Mouse (Mus musculus): ENCODE results near the gene Sct. TPM values are rescaled to one million over a fixed set of nuclear protein-coding genes. Genes with fewer than 3 reads are reported as not detected.
A peak's percentile ranks its signal among the peaks of the same experiment; 100 is the strongest.

Gene Sct
- polyA plus RNA-seq (2014; fragmentation: Nextera tagmentation; extraction: Ambion mirVana) = 3.9 and 4.2 TPM in 2 replicates

GRCm38 (mm10) chr7:141278766-141279590 is at the start of gene Sct:
Gene Sct, minus strand, starts transcription at chr7:141279133.
- H3K36me3 ChIP-seq (ENCODE audit: control insufficient read depth, insufficient read depth, low read length) = no peaks in the 10 kb centered on the region
- peaks cover 4% of the 10 kb centered on the region; the same call in 1 of the 2 replicates for H3K4me1 ChIP-seq (ENCODE audit: control insufficient read depth, insufficient read depth, low read length)
- WGBS = 1% methylated on average over 41 of the region's 46 CpGs
- ATAC-seq (ENCODE audit: low read depth) = peak; percentile 85
- no peaks in the 10 kb centered on the region for H3K27me3 ChIP-seq (ENCODE audit: control insufficient read depth, insufficient read depth, low read length)
- H3K4me3 ChIP-seq (ENCODE audit: low read depth, low read length) = peak within 1 kb of the TSS; percentile 42
- 0 out of 2 replicates have a peak within 1 kb of the TSS, but pooled peaks have one; percentile 10 for H3K27ac ChIP-seq (ENCODE audit: low read depth, low read length)
- H3K4me2 ChIP-seq (ENCODE audit: low read depth, low read length) = peak within 1 kb of the TSS; percentile 91
- no peaks in the 10 kb centered on the region for H3K9me3 ChIP-seq (ENCODE audit: control insufficient read depth, low read length)
- H3K9ac ChIP-seq (replicated peaks; ENCODE audit: low read depth, low read length) = peak within 1 kb of the TSS; percentile 52

GRCm38 (mm10) chr7:141328373-141328990 is 49.5 kb upstream of the Sct start:
- Histone ChIP-seq H3K4me3 (ENCODE audit: low read depth, low read length) (peak overlapping the region; percentile 66), H3K27ac (ENCODE audit: low read depth, low read length) (peak overlapping the region; percentile 99), H3K27me3 (ENCODE audit: control insufficient read depth, insufficient read depth, low read length) (no peaks in the 10 kb centered on the region), H3K9ac (replicated peaks; ENCODE audit: low read depth, low read length) (peak overlapping the region; percentile 95), H3K36me3 (ENCODE audit: control insufficient read depth, insufficient read depth, low read length) (no peaks in the 10 kb centered on the region; the same call in 1 of the 2 replicates), H3K9me3 (ENCODE audit: control insufficient read depth, low read length) (no peaks in the 10 kb centered on the region), H3K4me1 (ENCODE audit: control insufficient read depth, insufficient read depth, low read length) (peaks cover 26% of the 10 kb centered on the region), H3K4me2 (ENCODE audit: low read depth, low read length) (peak overlapping the region; percentile 99)
- WGBS = 20% methylated on average over 24 of the region's 24 CpGs
- peak; percentile 28 for ATAC-seq (ENCODE audit: low read depth)

DNA sequence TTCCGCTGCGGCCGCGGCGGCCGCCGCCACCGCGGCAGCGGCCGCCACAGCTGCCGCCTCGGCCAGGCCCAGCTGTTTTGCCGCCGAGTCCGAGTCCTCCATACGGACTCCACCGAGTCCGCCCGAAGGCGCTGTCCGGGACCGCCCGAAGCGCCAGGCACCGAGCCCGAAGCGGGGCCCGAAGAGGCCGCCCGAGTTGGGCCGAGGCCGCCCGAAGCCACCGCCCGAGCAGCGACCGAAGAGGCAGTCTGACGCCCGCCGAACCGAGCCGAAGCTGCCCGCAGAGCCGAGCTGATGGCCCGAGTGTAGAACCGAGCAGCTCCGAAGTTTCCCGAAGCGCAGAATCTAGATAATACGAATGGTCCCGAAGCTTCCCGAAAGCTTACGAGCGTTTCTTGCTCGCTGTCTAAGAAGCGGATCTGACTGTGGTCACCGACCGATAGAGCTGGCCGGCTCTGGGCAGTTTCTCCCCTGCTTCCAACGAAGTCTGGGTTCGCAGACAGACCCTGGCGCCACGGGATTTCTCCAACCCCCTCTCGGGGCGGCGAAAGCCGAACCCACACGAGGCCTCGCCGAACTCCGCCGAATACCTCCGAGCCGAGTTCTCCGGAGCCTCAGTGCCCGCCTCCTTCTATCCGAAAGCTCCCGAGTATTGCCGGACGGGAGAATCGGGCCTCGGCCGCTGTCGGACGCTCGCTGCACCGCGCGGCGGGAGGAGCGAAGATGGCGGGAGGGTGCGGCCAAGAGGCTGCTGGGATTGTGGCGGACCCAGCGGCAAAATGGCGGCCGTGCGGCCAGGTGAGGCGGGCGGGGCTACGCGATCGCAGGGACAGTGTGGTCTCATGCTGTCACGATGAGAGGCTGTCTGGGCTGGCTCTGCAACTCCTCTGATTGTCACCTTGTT is 48.8 kb upstream of the Sct start, which contains the start of the genes Deaf1 and Tmem80:
TSS of gene Deaf1 (minus strand) at position 222 of the 904 bp plus-strand sequence.
TSS of gene Tmem80 (plus strand) at position 271 of the 904 bp plus-strand sequence.
- Histone ChIP-seq H3K4me3 (ENCODE audit: low read depth, low read length) (peak within 1 kb of the TSS; percentile 66), H3K27me3 (ENCODE audit: control insufficient read depth, insufficient read depth, low read length) (no peaks in the 10 kb centered on the region), H3K27ac (ENCODE audit: low read depth, low read length) (peak within 1 kb of the TSS; percentile 99), H3K9me3 (ENCODE audit: control insufficient read depth, low read length) (no peaks in the 10 kb centered on the region), H3K4me1 (ENCODE audit: control insufficient read depth, insufficient read depth, low read length) (peaks cover 26% of the 10 kb centered on the region), H3K4me2 (ENCODE audit: low read depth, low read length) (peak within 1 kb of the TSS; percentile 99), H3K9ac (replicated peaks; ENCODE audit: low read depth, low read length) (peak within 1 kb of the TSS; percentile 95), H3K36me3 (ENCODE audit: control insufficient read depth, insufficient read depth, low read length) (peaks cover 6% of the 10 kb centered on the region)
- peak; percentile 96 for ATAC-seq (ENCODE audit: low read depth)
- under 1% methylated on average over 93 of the region's 105 CpGs for WGBS

- Histone ChIP-seq H3K4me3 (ENCODE audit: low read depth, low read length) (peak overlapping the region; percentile 66), H3K27me3 (ENCODE audit: control insufficient read depth, insufficient read depth, low read length) (no peaks in the 10 kb centered on the region), H3K36me3 (ENCODE audit: control insufficient read depth, insufficient read depth, low read length) (peaks cover 16% of the 10 kb centered on the region), H3K4me2 (ENCODE audit: low read depth, low read length) (peak overlapping the region; percentile 99), H3K27ac (ENCODE audit: low read depth, low read length) (peak overlapping the region; percentile 99), H3K9ac (replicated peaks; ENCODE audit: low read depth, low read length) (peak overlapping the region; percentile 95), H3K4me1 (ENCODE audit: control insufficient read depth, insufficient read depth, low read length) (peaks cover 26% of the 10 kb centered on the region), H3K9me3 (ENCODE audit: control insufficient read depth, low read length) (no peaks in the 10 kb centered on the region)
- peak; percentile 18 for ATAC-seq (ENCODE audit: low read depth)
- 4% methylated on average over 35 of the region's 35 CpGs for WGBS
Measured at GRCm38 (mm10) chr7:141326546-141327446, 47.9 kb upstream of the Sct start.

DNA sequence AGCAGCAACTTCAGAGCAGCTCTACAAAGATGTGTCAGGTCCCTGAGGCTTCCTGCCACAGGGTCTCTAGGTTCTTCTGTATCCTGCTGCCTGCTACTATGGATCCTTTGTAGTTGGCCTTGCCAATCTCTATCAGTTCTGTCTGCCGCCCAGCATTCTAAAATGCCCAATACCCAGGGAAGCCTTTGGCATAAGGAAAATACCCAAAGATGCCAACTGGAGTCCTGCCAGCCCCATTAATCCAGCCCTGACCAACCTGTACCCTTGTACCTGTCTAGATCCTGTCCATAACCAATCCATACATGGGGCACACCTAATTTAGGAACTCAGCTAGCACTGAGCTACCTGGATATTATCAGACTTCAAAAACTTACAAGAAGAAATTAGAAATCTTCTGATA is 45.8 kb upstream of the Sct start:
- peaks cover 26% of the 10 kb centered on the region for H3K4me1 ChIP-seq (ENCODE audit: control insufficient read depth, insufficient read depth, low read length)
- no peaks in the 10 kb centered on the region for H3K27me3 ChIP-seq (ENCODE audit: control insufficient read depth, insufficient read depth, low read length)
- H3K9ac ChIP-seq (replicated peaks; ENCODE audit: low read depth, low read length) = no peak overlapping the region
- H3K4me2 ChIP-seq (ENCODE audit: low read depth, low read length) = no peak overlapping the region
- H3K4me3 ChIP-seq (ENCODE audit: low read depth, low read length) = no peak overlapping the region
- H3K27ac ChIP-seq (ENCODE audit: low read depth, low read length) = no peak overlapping the region
- ATAC-seq (ENCODE audit: low read depth) = no peak
- peaks cover 34% of the 10 kb centered on the region for H3K36me3 ChIP-seq (ENCODE audit: control insufficient read depth, insufficient read depth, low read length)
- WGBS = 78% methylated on average over 1 of the region's 1 CpGs
- no peaks in the 10 kb centered on the region for H3K9me3 ChIP-seq (ENCODE audit: control insufficient read depth, low read length)

- Histone ChIP-seq H3K9me3 (ENCODE audit: control insufficient read depth, low read length) (no peaks in the 10 kb centered on the region), H3K27me3 (ENCODE audit: control insufficient read depth, insufficient read depth, low read length) (no peaks in the 10 kb centered on the region), H3K27ac (ENCODE audit: low read depth, low read length) (no peak overlapping the region), H3K4me1 (ENCODE audit: control insufficient read depth, insufficient read depth, low read length) (0 out of 2 replicates have a peak, but pooled peaks cover under 1% of the 10 kb centered on the region), H3K4me2 (ENCODE audit: low read depth, low read length) (no peak overlapping the region), H3K36me3 (ENCODE audit: control insufficient read depth, insufficient read depth, low read length) (peaks cover 70% of the 10 kb centered on the region), H3K4me3 (ENCODE audit: low read depth, low read length) (no peak overlapping the region), H3K9ac (replicated peaks; ENCODE audit: low read depth, low read length) (no peak overlapping the region)
- no peak for ATAC-seq (ENCODE audit: low read depth)
- 77% methylated on average over 2 of the region's 2 CpGs for WGBS
Measured at GRCm38 (mm10) chr7:141319446-141319845, 40.5 kb upstream of the Sct start.

DNA sequence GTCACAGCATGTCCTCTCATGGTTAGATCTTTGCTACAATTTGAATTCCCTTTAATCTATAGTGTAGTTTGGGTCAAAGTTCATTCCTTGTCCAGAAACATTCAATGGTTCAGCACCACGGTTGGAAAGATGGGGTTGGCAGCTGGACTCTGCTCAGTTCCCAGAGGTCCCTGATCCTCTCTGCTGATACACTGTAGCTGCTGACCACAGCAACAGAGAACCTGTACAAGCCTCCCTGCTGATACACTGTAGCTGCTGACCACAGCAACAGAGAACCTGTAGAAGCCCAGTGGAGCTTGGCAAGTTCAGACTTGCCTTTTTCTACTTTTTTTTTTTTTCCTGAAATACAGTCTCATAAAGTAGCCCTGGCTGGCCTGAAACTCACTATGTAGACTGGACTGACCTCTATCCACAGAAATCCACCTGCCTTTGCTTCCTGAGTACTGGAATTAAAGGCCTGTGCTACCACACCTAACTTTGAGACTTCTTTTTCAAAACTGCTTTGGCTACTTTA is 38.7 kb upstream of the Sct start:
- ATAC-seq (ENCODE audit: low read depth) = no peak
- H3K4me3 ChIP-seq (ENCODE audit: low read depth, low read length) = no peak overlapping the region
- H3K27me3 ChIP-seq (ENCODE audit: control insufficient read depth, insufficient read depth, low read length) = no peaks in the 10 kb centered on the region
- no peaks in the 10 kb centered on the region for H3K9me3 ChIP-seq (ENCODE audit: control insufficient read depth, low read length)
- H3K4me2 ChIP-seq (ENCODE audit: low read depth, low read length) = no peak overlapping the region
- WGBS = 79% methylated on average over 1 of the region's 1 CpGs
- H3K9ac ChIP-seq (replicated peaks; ENCODE audit: low read depth, low read length) = no peak overlapping the region
- H3K27ac ChIP-seq (ENCODE audit: low read depth, low read length) = no peak overlapping the region
- H3K4me1 ChIP-seq (ENCODE audit: control insufficient read depth, insufficient read depth, low read length) = no peaks in the 10 kb centered on the region
- H3K36me3 ChIP-seq (ENCODE audit: control insufficient read depth, insufficient read depth, low read length) = peaks cover 77% of the 10 kb centered on the region

DNA sequence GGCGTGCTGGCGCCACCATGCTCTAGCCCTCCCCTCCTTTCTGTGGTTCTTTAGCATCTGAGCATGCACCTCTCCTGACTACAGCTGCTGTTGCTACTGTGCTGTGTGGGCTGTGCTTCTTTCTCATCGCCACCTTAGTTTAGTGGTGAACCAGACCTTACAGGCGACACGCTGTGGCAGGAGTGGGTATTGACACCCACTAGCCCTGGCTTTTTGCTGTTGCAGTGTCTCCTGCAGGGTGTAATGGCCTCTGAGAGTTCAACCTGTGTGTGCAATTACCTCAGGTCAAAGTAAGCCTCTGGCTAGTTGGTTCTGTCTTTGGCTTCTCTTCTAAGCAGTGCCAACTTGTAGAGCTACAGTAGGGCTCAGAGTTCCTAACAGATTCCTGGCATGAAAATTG is 37.0 kb upstream of the Sct start:
- peaks cover 77% of the 10 kb centered on the region for H3K36me3 ChIP-seq (ENCODE audit: control insufficient read depth, insufficient read depth, low read length)
- H3K4me1 ChIP-seq (ENCODE audit: control insufficient read depth, insufficient read depth, low read length) = no peaks in the 10 kb centered on the region
- H3K27me3 ChIP-seq (ENCODE audit: control insufficient read depth, insufficient read depth, low read length) = no peaks in the 10 kb centered on the region
- H3K27ac ChIP-seq (ENCODE audit: low read depth, low read length) = no peak overlapping the region
- H3K9me3 ChIP-seq (ENCODE audit: control insufficient read depth, low read length) = no peaks in the 10 kb centered on the region
- ATAC-seq (ENCODE audit: low read depth) = no peak
- H3K9ac ChIP-seq (replicated peaks; ENCODE audit: low read depth, low read length) = no peak overlapping the region
- 84% methylated on average over 5 of the region's 5 CpGs for WGBS
- H3K4me3 ChIP-seq (ENCODE audit: low read depth, low read length) = no peak overlapping the region
- H3K4me2 ChIP-seq (ENCODE audit: low read depth, low read length) = no peak overlapping the region

Measured in neural tube, embryonic 14.5 days (tissue).